Mouse (Mus musculus) gastrocnemius, adult 18-20 months (tissue): ENCODE data around the gene H1foo. TPM values are rescaled to one million over a fixed set of nuclear protein-coding genes. Genes with fewer than 3 reads are reported as not detected.

ENCODE experiments used
- total RNA-seq, 2 experiments: library from RNA; stranded (reverse); gene quantifications; 2 replicates each; pipeline ENCODE4 v1.2.3; 2021

Gene H1foo
- total RNA-seq, 2 experiments from 2014 or later = not detected

Other genes starting within 250 kb of the H1foo start
- under 1 TPM in 1 of 2 experiments, not detected in 1; 0.43 TPM for gene Tmem40, start 182.5 kb upstream of the H1foo start, total RNA-seq
- 10 to 100 TPM; 74.8 to 78.7 TPM for gene Cand2, start 170.4 kb upstream of the H1foo start, total RNA-seq
- 100 to 1,000 TPM; 568 to 577 TPM for gene Rpl32, start 136.2 kb upstream of the H1foo start, total RNA-seq
- gene Efcab12, start 106.5 kb upstream of the H1foo start, total RNA-seq = under 1 TPM in 1 of 2 experiments, not detected in 1; 0.14 TPM
- gene Mbd4, start 91.6 kb upstream of the H1foo start, total RNA-seq = under 1 TPM; 0.83 to 0.94 TPM
- 1 to 10 TPM; 3.9 to 4.2 TPM for gene Ift122, start 91.5 kb upstream of the H1foo start, total RNA-seq
- under 1 TPM in 1 of 2 experiments, not detected in 1; 0.05 TPM for gene Rho, start 13.2 kb upstream of the H1foo start, total RNA-seq
- 10 to 100 TPM; 20.0 to 23.7 TPM for gene Plxnd1, start 50.1 kb downstream of the H1foo start, total RNA-seq
- 10 to 100 TPM; 58.3 to 69.2 TPM for gene Tmcc1, start 248.5 kb downstream of the H1foo start, total RNA-seq